Mouse (Mus musculus) cerebral cortex, adult 2 months (tissue): Measurements from ENCODE around the gene Dnah3.

ENCODE experiments used
- WGBS: fragments of 180-500 bp; shearing (Covaris S2); methylation state at CpG from one replicate; pipeline ENCODE4 v1.1.7; 2018; 5-methylcytosine and 5-hydroxymethylcytosine counted together

The Dnah3 gene

GRCm38 (mm10) chr7:119928783-119929440 lies 166.2 kb downstream of the Dnah3 start:
- WGBS, result 61% methylated on average over 2 of the region's 2 CpGs

GRCm38 (mm10) chr7:119921054-119921453 lies 174.0 kb downstream of the Dnah3 start:
- WGBS, result 68% methylated on average over 4 of the region's 4 CpGs

- 19% methylated on average over 2 of the region's 2 CpGs for WGBS
Observed at GRCm38 (mm10) chr7:119920457-119920856, 174.6 kb downstream of the Dnah3 start.

GRCm38 (mm10) chr7:119911727-119912126 lies 183.4 kb downstream of the Dnah3 start:
- WGBS, result 86% methylated on average over 3 of the region's 3 CpGs

GRCm38 (mm10) chr7:119906523-119907215 lies 188.4 kb downstream of the Dnah3 start:
- WGBS, result 94% methylated on average over 3 of the region's 3 CpGs

GRCm38 (mm10) chr7:119899386-119900057 lies 195.6 kb downstream of the Dnah3 start:
- 74% methylated on average over 3 of the region's 3 CpGs for WGBS

GRCm38 (mm10) chr7:119898247-119898856 lies 196.7 kb downstream of the Dnah3 start:
- 64% methylated on average over 1 of the region's 1 CpGs for WGBS

GRCm38 (mm10) chr7:119897521-119898109 lies 197.5 kb downstream of the Dnah3 start:
- 83% methylated on average over 8 of the region's 8 CpGs for WGBS

- WGBS, result under 1% methylated on average over 63 of the region's 63 CpGs
Observed at GRCm38 (mm10) chr7:119895639-119896512, 199.2 kb downstream of the Dnah3 start, which contains the start of the genes Lyrm1 and Dcun1d3. Gene Lyrm1 (plus strand): TSS chr7:119895861. Gene Dcun1d3 (minus strand): TSS chr7:119896298.

- 1% methylated on average over 15 of the region's 15 CpGs for WGBS
Observed at GRCm38 (mm10) chr7:119894818-119895544, 200.1 kb downstream of the Dnah3 start.

GRCm38 (mm10) chr7:119892742-119893141 lies 202.3 kb downstream of the Dnah3 start:
- 87% methylated on average over 4 of the region's 4 CpGs for WGBS

GRCm38 (mm10) chr7:119892198-119892597 lies 202.9 kb downstream of the Dnah3 start:
- 86% methylated on average over 1 of the region's 1 CpGs for WGBS

GRCm38 (mm10) chr7:119887887-119888286 lies 207.2 kb downstream of the Dnah3 start:
- WGBS, result 81% methylated on average over 4 of the region's 4 CpGs

- WGBS, result 92% methylated on average over 2 of the region's 2 CpGs
Observed at GRCm38 (mm10) chr7:119881229-119881628, 213.9 kb downstream of the Dnah3 start.

GRCm38 (mm10) chr7:119880345-119880744 lies 214.7 kb downstream of the Dnah3 start:
- WGBS, result 85% methylated on average over 5 of the region's 5 CpGs

- 89% methylated on average over 4 of the region's 4 CpGs for WGBS
Observed at GRCm38 (mm10) chr7:119879171-119879570, 215.9 kb downstream of the Dnah3 start.

- WGBS, result 24% methylated on average over 3 of the region's 3 CpGs
Observed at GRCm38 (mm10) chr7:119875776-119876440, 219.2 kb downstream of the Dnah3 start.

- 71% methylated on average over 2 of the region's 2 CpGs for WGBS
Observed at GRCm38 (mm10) chr7:119873050-119873449, 222.0 kb downstream of the Dnah3 start.
